9 mouse cellular contexts compared by ENCODE assay signal in genomic region chr8:79206895-79207294, GRCm38 (mm10). TPM values are rescaled to one million over a fixed set of nuclear protein-coding genes. Genes with fewer than 3 reads are reported as not detected.
DNase-seq lines count a peak whose midpoint lies in the region; ATAC-seq lines count a peak whose summit lies in the region.
"Had no signal": no experiment of that assay in that cellular context is flagged by ENCODE, and none has a peak within 500 bp of the region (broad histone marks: within the 10 kb centered on the region; RNA-seq: fewer than 3 reads in every experiment).

No protein-coding gene starts in this region.

- no peak overlapping the region for H3K4me2 ChIP-seq in forebrain, embryonic 13.5 days
- no peak overlapping the region for H3K4me2 ChIP-seq in embryonic facial prominence, embryonic 12.5 days (replicated peaks)
- H3K4me2 ChIP-seq in intestine, embryonic 16.5 days (ENCODE audit: low read depth, low read length), result no peak overlapping the region

- no peak; the same call in 1 of the 2 replicates for ATAC-seq in forebrain, embryonic 13.5 days
- no peak for ATAC-seq in embryonic facial prominence, embryonic 12.5 days (ENCODE audit: insufficient number of reproducible peaks, insufficient read depth, low FRiP score, low TSS enrichment)
- no peak for ATAC-seq in intestine, embryonic 16.5 days

- no peaks in the 10 kb centered on the region for H3K27me3 ChIP-seq in forebrain, embryonic 10.5 days (ENCODE audit: poor library complexity, severe bottlenecking)
- H3K27me3 ChIP-seq in forebrain, embryonic 13.5 days, result no peaks in the 10 kb centered on the region
- H3K27me3 ChIP-seq in embryonic facial prominence, embryonic 12.5 days, result no peaks in the 10 kb centered on the region
- no peaks in the 10 kb centered on the region for H3K27me3 ChIP-seq in intestine, embryonic 16.5 days (replicated peaks; ENCODE audit: control insufficient read depth, insufficient read depth, low read length)

- H3K27ac ChIP-seq in forebrain, embryonic 10.5 days, result peak overlapping the region; percentile 44
- no peak overlapping the region for H3K27ac ChIP-seq in forebrain, embryonic 13.5 days
- H3K27ac ChIP-seq in embryonic facial prominence, embryonic 12.5 days, result peak overlapping the region; percentile 95; the same call in 1 of the 2 replicates
- no peak overlapping the region for H3K27ac ChIP-seq in intestine, embryonic 16.5 days (ENCODE audit: low read length)
- H3K27ac ChIP-seq: liver, embryonic 14.5 days had no signal

- intact Hi-C loops in heart, postnatal 36 days (cut with DNase I), result loop anchor here (2.0 to 5.0 kb wide), 2 partner anchors 85 to 176 kb away; partner anchors contain the start of gene Mmaa

- no peaks in the 10 kb centered on the region for H3K9me3 ChIP-seq in forebrain, embryonic 10.5 days
- H3K9me3 ChIP-seq in forebrain, embryonic 13.5 days (replicated peaks), result no peaks in the 10 kb centered on the region
- no peaks in the 10 kb centered on the region for H3K9me3 ChIP-seq in embryonic facial prominence, embryonic 12.5 days
- no peaks in the 10 kb centered on the region for H3K9me3 ChIP-seq in intestine, embryonic 16.5 days (ENCODE audit: control insufficient read depth, low read length)

- no peak for DNase-seq in forebrain, embryonic 10.5 days (ENCODE audit: extremely low spot score, low spot score)
- peak; percentile 30 for DNase-seq in MN1 (ENCODE audit: low spot score)
- peak; percentile 33 to 52 for DNase-seq in heart, postnatal 36 days
- no peak for DNase-seq in right cerebral cortex, postnatal 14 days
- DNase-seq in urinary bladder, postnatal 4 days (ENCODE audit: low spot score in 2 of 2), result no peak

- H3K36me3 ChIP-seq in forebrain, embryonic 10.5 days (replicated peaks), result no peaks in the 10 kb centered on the region
- no peaks in the 10 kb centered on the region for H3K36me3 ChIP-seq in forebrain, embryonic 13.5 days (ENCODE audit: poor library complexity, severe bottlenecking)
- H3K36me3 ChIP-seq in embryonic facial prominence, embryonic 12.5 days, result no peaks in the 10 kb centered on the region
- no peaks in the 10 kb centered on the region for H3K36me3 ChIP-seq in intestine, embryonic 16.5 days (ENCODE audit: control insufficient read depth, insufficient read depth, low read length)

- peaks cover 40% of the 10 kb centered on the region for H3K4me1 ChIP-seq in forebrain, embryonic 10.5 days
- H3K4me1 ChIP-seq in forebrain, embryonic 13.5 days, result peaks cover 28% of the 10 kb centered on the region
- H3K4me1 ChIP-seq in embryonic facial prominence, embryonic 12.5 days, result peaks cover 41% of the 10 kb centered on the region
- H3K4me1 ChIP-seq in intestine, embryonic 16.5 days (ENCODE audit: control insufficient read depth, insufficient read depth, low read length), result peaks cover 16% of the 10 kb centered on the region; the same call in 1 of the 2 replicates

- 85% methylated on average over 4 of the region's 4 CpGs for WGBS in forebrain, embryonic 10.5 days
- 73% methylated on average over 4 of the region's 4 CpGs for WGBS in forebrain, embryonic 13.5 days
- WGBS in embryonic facial prominence, embryonic 12.5 days, result 81% methylated on average over 4 of the region's 4 CpGs
- WGBS in intestine, embryonic 16.5 days, result 60% methylated on average over 4 of the region's 4 CpGs

- H3K9ac ChIP-seq in forebrain, embryonic 13.5 days, result no peak overlapping the region
- H3K9ac ChIP-seq in embryonic facial prominence, embryonic 12.5 days, result no peak overlapping the region
- H3K9ac ChIP-seq in intestine, embryonic 16.5 days (ENCODE audit: low read depth, low read length), result no peak overlapping the region
- H3K9ac ChIP-seq: liver, embryonic 14.5 days had no signal

- H3K4me3 ChIP-seq in forebrain, embryonic 10.5 days, result no peak overlapping the region
- H3K4me3 ChIP-seq in forebrain, embryonic 13.5 days, result no peak overlapping the region
- no peak overlapping the region for H3K4me3 ChIP-seq in embryonic facial prominence, embryonic 12.5 days
- no peak overlapping the region for H3K4me3 ChIP-seq in intestine, embryonic 16.5 days (ENCODE audit: low read length)

RNA-seq across cellular contexts. Expression of gene 1700011L22Rik, which starts 41.5 kb away (rescaled TPM):
- not detected in 2 replicates for polyA plus RNA-seq in forebrain, embryonic 10.5 days (2016; fragmentation: Nextera tagmentation; extraction: Ambion mirVana)
- not detected in 2 replicates for polyA plus RNA-seq in forebrain, embryonic 13.5 days (2015; fragmentation: Nextera tagmentation; extraction: Ambion mirVana)
- not detected in 2 replicates for polyA plus RNA-seq in embryonic facial prominence, embryonic 12.5 days (2016; fragmentation: Nextera tagmentation; extraction: Ambion mirVana)
- total RNA-seq in heart, postnatal 36 days (2021), result not detected
- polyA plus RNA-seq in intestine, embryonic 16.5 days (2015; fragmentation: Nextera tagmentation; extraction: Ambion mirVana), result not detected in 2 replicates
- polyA plus RNA-seq: liver, embryonic 14.5 days had no signal

Comparison
In these comparisons a context has a peak if more than half of its experiments do, and no peak if none do; other contexts are left out.
1. H3K27ac ChIP-seq: peak in forebrain, embryonic 10.5 days (single experiment) and embryonic facial prominence, embryonic 12.5 days (single experiment); none in forebrain, embryonic 13.5 days (single experiment) and intestine, embryonic 16.5 days (single experiment).
2. DNase-seq: peak in MN1 (single experiment) and heart, postnatal 36 days (2 of 2); none in forebrain, embryonic 10.5 days (single experiment), right cerebral cortex, postnatal 14 days (single experiment) and urinary bladder, postnatal 4 days (0 of 2).